Mouse (Mus musculus): ENCODE data around the gene Pdzd2. TPM values are rescaled to one million over a fixed set of nuclear protein-coding genes. Genes with fewer than 3 reads are reported as not detected.

Gene Pdzd2
- polyA plus RNA-seq, 1 experiment = 19.8 TPM

GRCm38 (mm10) chr15:12579196-12579595 lies 160.5 kb downstream of the Pdzd2 start:
- TF ChIP-seq CTCF (IDR thresholded peaks at IDR 0.05; ENCODE audit: extremely low read depth, insufficient read depth, low read length) (no peak), POLR2A (IDR thresholded peaks at IDR 0.05; ENCODE audit: extremely low read depth, insufficient read depth, low read length) (no peak)
- Histone ChIP-seq H3K27ac (ENCODE audit: insufficient read depth, low read length) (no peak overlapping the region), H3K4me3 (ENCODE audit: insufficient read depth, low read length) (no peak overlapping the region), H3K4me1 (ENCODE audit: control insufficient read depth, insufficient read depth, low read length) (peaks cover 1% of the 10 kb centered on the region; the same call in 1 of the 2 replicates)

GRCm38 (mm10) chr15:12578276-12578675 lies 161.4 kb downstream of the Pdzd2 start:
- H3K27ac ChIP-seq (ENCODE audit: insufficient read depth, low read length) = no peak overlapping the region
- TF ChIP-seq POLR2A (IDR thresholded peaks at IDR 0.05; ENCODE audit: extremely low read depth, insufficient read depth, low read length) (no peak), CTCF (IDR thresholded peaks at IDR 0.05; ENCODE audit: extremely low read depth, insufficient read depth, low read length) (peak; percentile 85)

GRCm38 (mm10) chr15:12577715-12578114 lies 162.0 kb downstream of the Pdzd2 start:
- Histone ChIP-seq H3K27ac (ENCODE audit: insufficient read depth, low read length) (no peak overlapping the region), H3K4me1 (ENCODE audit: control insufficient read depth, insufficient read depth, low read length) (peaks cover 1% of the 10 kb centered on the region; the same call in 1 of the 2 replicates), H3K4me3 (ENCODE audit: insufficient read depth, low read length) (no peak overlapping the region)
- TF ChIP-seq CTCF (IDR thresholded peaks at IDR 0.05; ENCODE audit: extremely low read depth, insufficient read depth, low read length) (no peak), POLR2A (IDR thresholded peaks at IDR 0.05; ENCODE audit: extremely low read depth, insufficient read depth, low read length) (no peak)

More at GRCm38 (mm10) chr15:12578276-12578675, 161.4 kb downstream of the Pdzd2 start:
- Histone ChIP-seq H3K4me1 (ENCODE audit: control insufficient read depth, insufficient read depth, low read length) (peaks cover 1% of the 10 kb centered on the region; the same call in 1 of the 2 replicates), H3K4me3 (ENCODE audit: insufficient read depth, low read length) (no peak overlapping the region)

GRCm38 (mm10) chr15:12577054-12577696 lies 162.5 kb downstream of the Pdzd2 start:
- H3K27ac ChIP-seq (ENCODE audit: insufficient read depth, low read length) = no peak overlapping the region
- H3K4me3 ChIP-seq (ENCODE audit: insufficient read depth, low read length) = no peak overlapping the region
- peaks cover 1% of the 10 kb centered on the region; the same call in 1 of the 2 replicates for H3K4me1 ChIP-seq (ENCODE audit: control insufficient read depth, insufficient read depth, low read length)
- TF ChIP-seq POLR2A (IDR thresholded peaks at IDR 0.05; ENCODE audit: extremely low read depth, insufficient read depth, low read length) (no peak), CTCF (IDR thresholded peaks at IDR 0.05; ENCODE audit: extremely low read depth, insufficient read depth, low read length) (peak; percentile 36; the same call in 1 of the 2 replicates)

GRCm38 (mm10) chr15:12573621-12574020 lies 166.1 kb downstream of the Pdzd2 start:
- no peak for TF ChIP-seq POLR2A (IDR thresholded peaks at IDR 0.05; ENCODE audit: extremely low read depth, insufficient read depth, low read length)
- no peak for TF ChIP-seq CTCF (IDR thresholded peaks at IDR 0.05; ENCODE audit: extremely low read depth, insufficient read depth, low read length)
- Histone ChIP-seq H3K4me1 (ENCODE audit: control insufficient read depth, insufficient read depth, low read length) (peaks cover 1% of the 10 kb centered on the region; the same call in 1 of the 2 replicates), H3K4me3 (ENCODE audit: insufficient read depth, low read length) (no peak overlapping the region), H3K27ac (ENCODE audit: insufficient read depth, low read length) (no peak overlapping the region)

GRCm38 (mm10) chr15:12571168-12571567 lies 168.6 kb downstream of the Pdzd2 start:
- TF ChIP-seq CTCF (IDR thresholded peaks at IDR 0.05; ENCODE audit: extremely low read depth, insufficient read depth, low read length) (no peak), POLR2A (IDR thresholded peaks at IDR 0.05; ENCODE audit: extremely low read depth, insufficient read depth, low read length) (no peak)
- Histone ChIP-seq H3K4me1 (ENCODE audit: control insufficient read depth, insufficient read depth, low read length) (no peaks in the 10 kb centered on the region), H3K27ac (ENCODE audit: insufficient read depth, low read length) (no peak overlapping the region), H3K4me3 (ENCODE audit: insufficient read depth, low read length) (no peak overlapping the region)

GRCm38 (mm10) chr15:12566637-12567440 lies 172.9 kb downstream of the Pdzd2 start:
- Histone ChIP-seq H3K27ac (ENCODE audit: insufficient read depth, low read length) (no peak overlapping the region), H3K4me1 (ENCODE audit: control insufficient read depth, insufficient read depth, low read length) (no peaks in the 10 kb centered on the region), H3K4me3 (ENCODE audit: insufficient read depth, low read length) (no peak overlapping the region)
- TF ChIP-seq POLR2A (IDR thresholded peaks at IDR 0.05; ENCODE audit: extremely low read depth, insufficient read depth, low read length) (no peak), CTCF (IDR thresholded peaks at IDR 0.05; ENCODE audit: extremely low read depth, insufficient read depth, low read length) (no peak)

GRCm38 (mm10) chr15:12565281-12565680 lies 174.4 kb downstream of the Pdzd2 start:
- no peak overlapping the region for H3K4me3 ChIP-seq (ENCODE audit: insufficient read depth, low read length)
- no peak for TF ChIP-seq CTCF (IDR thresholded peaks at IDR 0.05; ENCODE audit: extremely low read depth, insufficient read depth, low read length)
- H3K4me1 ChIP-seq (ENCODE audit: control insufficient read depth, insufficient read depth, low read length) = no peaks in the 10 kb centered on the region
- no peak overlapping the region for H3K27ac ChIP-seq (ENCODE audit: insufficient read depth, low read length)

- Histone ChIP-seq H3K27ac (ENCODE audit: insufficient read depth, low read length) (no peak overlapping the region), H3K4me1 (ENCODE audit: control insufficient read depth, insufficient read depth, low read length) (no peaks in the 10 kb centered on the region; the same call in 1 of the 2 replicates), H3K4me3 (ENCODE audit: insufficient read depth, low read length) (no peak overlapping the region)
- TF ChIP-seq POLR2A (IDR thresholded peaks at IDR 0.05; ENCODE audit: extremely low read depth, insufficient read depth, low read length) = no peak
- TF ChIP-seq CTCF (IDR thresholded peaks at IDR 0.05; ENCODE audit: extremely low read depth, insufficient read depth, low read length) = no peak
These were observed 179.2 kb downstream of the Pdzd2 start for GRCm38 (mm10) chr15:12560505-12560904.
